Mouse (Mus musculus) limb, embryonic 12.5 days (tissue): Measurements from ENCODE around the gene Dnah2. TPM values are rescaled to one million over a fixed set of nuclear protein-coding genes. Genes with fewer than 3 reads are reported as not detected.

Source experiments
- microRNA-seq: library from miRNA; unstranded; fragments of <30 nt; microRNA quantifications from one replicate; pipeline ENCODE4, GENCODE M21; 2017
- polyA plus RNA-seq: library from polyadenylated mRNA; unstranded; fragments of >200 nt; fragmentation: Nextera tagmentation; extraction: Ambion mirVana; gene quantifications from 2 replicates; pipeline ENCODE4 v1.2.1, GENCODE M21; 2016

The Dnah2 gene
- polyA plus RNA-seq, 1 experiment from 2014 or later: 1.9 TPM

Small RNAs within 50 kb of the gene (microRNA-seq; reads per million reads assigned to microRNA genes)
- gene Gm27493: not detected

Other genes starting within 250 kb of the Dnah2 start
- gene Cntrob, start 225.3 kb downstream of the Dnah2 start, polyA plus RNA-seq: 36.0 and 37.2 TPM in 2 replicates
- 136 and 151 TPM in 2 replicates for gene Trappc1, start 225.1 kb downstream of the Dnah2 start, polyA plus RNA-seq
- gene Kcnab3, start 222.9 kb downstream of the Dnah2 start, polyA plus RNA-seq: 1.9 and 2.5 TPM in 2 replicates
- 23.7 and 28.2 TPM in 2 replicates for gene Rnf227, start 208.6 kb downstream of the Dnah2 start, polyA plus RNA-seq
- 121 and 124 TPM in 2 replicates for gene Chd3, start 179.7 kb downstream of the Dnah2 start, polyA plus RNA-seq
- gene Naa38, start 153.6 kb downstream of the Dnah2 start, polyA plus RNA-seq: 126 and 136 TPM in 2 replicates
- 42.5 and 42.6 TPM in 2 replicates for gene Cyb5d1, start 153.5 kb downstream of the Dnah2 start, polyA plus RNA-seq
- 24.2 and 25.4 TPM in 2 replicates for gene Tmem88, start 150.9 kb downstream of the Dnah2 start, polyA plus RNA-seq
- gene Kdm6b, start 135.4 kb downstream of the Dnah2 start, polyA plus RNA-seq: 45.4 and 49.1 TPM in 2 replicates
- gene Efnb3, start 11.1 kb upstream of the Dnah2 start, polyA plus RNA-seq: 53.3 and 54.3 TPM in 2 replicates
- gene Wrap53, start 31.1 kb upstream of the Dnah2 start, polyA plus RNA-seq: 35.8 and 39.0 TPM in 2 replicates
- 175 and 180 TPM in 2 replicates for gene Trp53, start 31.2 kb upstream of the Dnah2 start, polyA plus RNA-seq
- 3.0 and 4.8 TPM in 2 replicates for gene Atp1b2, start 56.8 kb upstream of the Dnah2 start, polyA plus RNA-seq
- not detected in 2 replicates for gene Shbg, start 68.8 kb upstream of the Dnah2 start, polyA plus RNA-seq
- gene Sat2, start 72.9 kb upstream of the Dnah2 start, polyA plus RNA-seq: 24.3 and 25.8 TPM in 2 replicates
- 56.0 and 63.9 TPM in 2 replicates for gene Fxr2, start 83.9 kb upstream of the Dnah2 start, polyA plus RNA-seq
- 0.68 TPM in 1 of 2 replicates, not detected in the other for gene Sox15, start 106.2 kb upstream of the Dnah2 start, polyA plus RNA-seq
- 62.6 and 64.3 TPM in 2 replicates for gene Mpdu1, start 113.5 kb upstream of the Dnah2 start, polyA plus RNA-seq
- gene Cd68, start 117.0 kb upstream of the Dnah2 start, polyA plus RNA-seq: 5.9 and 8.0 TPM in 2 replicates
- gene Eif4a1, start 123.3 kb upstream of the Dnah2 start, polyA plus RNA-seq: 569 and 701 TPM in 2 replicates
- 132 and 140 TPM in 2 replicates for gene Senp3, start 133.0 kb upstream of the Dnah2 start, polyA plus RNA-seq
- 0.58 and 1.0 TPM in 2 replicates for gene Tnfsf13, start 136.7 kb upstream of the Dnah2 start, polyA plus RNA-seq
- 2.2 and 3.7 TPM in 2 replicates for gene Tnfsf12, start 146.7 kb upstream of the Dnah2 start, polyA plus RNA-seq
- 1.7 TPM in 2 replicates for gene Tnfsfm13, start 147.0 kb upstream of the Dnah2 start, polyA plus RNA-seq
- gene Polr2a, start 209.5 kb upstream of the Dnah2 start, polyA plus RNA-seq: 27.2 and 38.1 TPM in 2 replicates
- gene Slc35g3, start 212.9 kb upstream of the Dnah2 start, polyA plus RNA-seq: 0.13 and 0.18 TPM in 2 replicates
- gene Zbtb4, start 216.8 kb upstream of the Dnah2 start, polyA plus RNA-seq: 1.9 and 2.4 TPM in 2 replicates
- 15.4 and 17.1 TPM in 2 replicates for gene Chrnb1, start 246.8 kb upstream of the Dnah2 start, polyA plus RNA-seq